Mouse (Mus musculus): Measurements from ENCODE around the gene Slit3.

GRCm38 (mm10) chr11:35410431-35410830 lies 289.4 kb downstream of the Slit3 start:
- no peak for TF ChIP-seq CTCF (IDR thresholded peaks at IDR 0.05; ENCODE audit: low read depth, low read length)
- TF ChIP-seq POLR2A (IDR thresholded peaks at IDR 0.05; ENCODE audit: extremely low read depth, insufficient read depth, low read length), result no peak
